Mouse (Mus musculus) heart, embryonic 15.5 days (tissue): ENCODE data around the gene Dhrs7b. TPM values are rescaled to one million over a fixed set of nuclear protein-coding genes. Genes with fewer than 3 reads are reported as not detected.
"Not testable (repeated sequence)": the region's sequence is repeated elsewhere in the genome, so short reads cannot be mapped to it uniquely, and the experiment has no call there.

Experiments used
- ATAC-seq: fragments of 200-750 bp; cut with Nextera tagmentation; replicated peaks from 2 replicates; pipeline ENCODE4 v1.8.0; 2017; ENCODE audit warnings: low read depth, moderate TSS enrichment; ENCODE audit not compliant: insufficient number of reproducible peaks, insufficient read depth, low FRiP score
- H3K27ac ChIP-seq: fragments of 300-500 bp; sonication (generic); 2 replicates; pipeline ENCODE4 v1.5.1; 2015; ENCODE audit warnings: mild to moderate bottlenecking, inconsistent platforms
- H3K27me3 ChIP-seq: fragments of 300-500 bp; sonication (generic); 2 replicates; pipeline ENCODE4 v1.6.1; 2015; ENCODE audit warnings: inconsistent platforms
- H3K36me3 ChIP-seq: fragments of 300-500 bp; sonication (generic); 2 replicates; pipeline ENCODE4 v1.6.1; 2015; ENCODE audit warnings: mild to moderate bottlenecking, inconsistent platforms
- H3K4me1 ChIP-seq: fragments of 300-500 bp; sonication (generic); replicated peaks from 2 replicates; pipeline ENCODE4 v1.6.1; 2015; ENCODE audit warnings: inconsistent platforms
- H3K4me2 ChIP-seq: fragments of 300-500 bp; sonication (generic); 2 replicates; pipeline ENCODE4 v1.6.1; 2015; ENCODE audit warnings: inconsistent platforms, mild to moderate bottlenecking, moderate library complexity
- H3K4me3 ChIP-seq: fragments of 300-500 bp; sonication (generic); 2 replicates; pipeline ENCODE4 v1.5.1; 2015; ENCODE audit warnings: mild to moderate bottlenecking, inconsistent platforms
- H3K9ac ChIP-seq: fragments of 300-500 bp; sonication (generic); 2 replicates; pipeline ENCODE4 v1.6.1; 2015; ENCODE audit warnings: mild to moderate bottlenecking, inconsistent platforms
- H3K9me3 ChIP-seq: fragments of 300-500 bp; sonication (generic); replicated peaks from 2 replicates; pipeline ENCODE4 v1.6.1; 2016; ENCODE audit warnings: inconsistent platforms
- whole genome bisulfite sequencing: fragments of 180-500 bp; shearing (Covaris S2); methylation state at CpG from one replicate; pipeline ENCODE4 v1.1.7; 2015; ENCODE audit warnings: mixed read lengths; 5-methylcytosine and 5-hydroxymethylcytosine counted together
- polyA plus RNA-seq: library from polyadenylated mRNA; unstranded; fragments of >200 nt; fragmentation: Nextera tagmentation; extraction: Ambion mirVana; gene quantifications from 2 replicates; pipeline ENCODE4 v1.2.1, GENCODE M21; 2015

Dhrs7b gene
- polyA plus RNA-seq, 1 experiment from 2014 or later: 26.8 TPM

DNA sequence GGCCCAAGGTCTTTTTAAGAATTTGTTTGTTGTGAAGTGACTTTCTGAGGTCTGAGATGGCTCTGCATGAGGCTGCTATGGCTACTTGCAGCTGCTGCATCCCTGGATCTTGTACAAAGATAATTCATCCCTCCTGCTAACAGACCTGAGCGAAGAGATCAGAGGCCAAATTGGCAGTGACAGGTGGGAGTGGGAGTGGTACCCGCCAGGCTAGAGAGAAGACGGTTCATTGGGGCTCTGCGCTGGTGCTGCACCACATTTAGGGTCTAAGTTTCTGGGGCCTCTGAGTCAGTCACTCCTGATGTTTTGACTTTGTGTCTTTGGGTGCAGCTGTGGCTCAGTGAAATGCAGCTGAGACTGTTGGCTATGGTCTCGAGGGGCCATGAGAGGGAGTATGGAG lies 13.0 kb downstream of the Dhrs7b start:
- Histone ChIP-seq H3K36me3 (peaks cover 9% of the 10 kb centered on the region; the same call in 1 of the 2 replicates), H3K9ac (no peak overlapping the region), H3K9me3 (no peaks in the 10 kb centered on the region), H3K4me3 (no peak overlapping the region), H3K27ac (no peak overlapping the region), H3K4me2 (no peak overlapping the region), H3K27me3 (no peaks in the 10 kb centered on the region), H3K4me1 (no peaks in the 10 kb centered on the region)
- WGBS: 84% methylated on average over 5 of the region's 5 CpGs
- ATAC-seq: no peak

DNA sequence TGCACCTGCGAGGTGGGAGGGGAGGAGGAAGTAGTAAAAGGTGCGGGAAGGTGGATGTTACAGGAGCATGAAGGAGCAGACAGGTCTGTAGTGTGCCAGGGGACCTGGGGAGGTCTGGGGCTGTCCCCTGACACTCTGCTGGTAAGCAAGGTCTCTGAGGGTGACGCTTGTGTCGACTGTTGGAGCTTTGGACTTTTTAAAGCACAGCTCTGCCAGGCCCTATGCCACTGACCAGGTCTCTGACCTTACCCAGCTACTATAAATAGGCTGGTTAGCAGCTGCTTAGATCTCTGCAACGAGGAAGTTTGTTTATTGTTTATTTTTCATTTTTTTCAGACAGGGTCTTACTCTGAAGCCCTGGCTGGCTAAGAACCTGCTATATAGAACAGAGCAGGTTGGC lies 15.0 kb downstream of the Dhrs7b start:
- H3K9ac ChIP-seq: no peak overlapping the region
- H3K4me1 ChIP-seq: no peaks in the 10 kb centered on the region
- no peak overlapping the region for H3K27ac ChIP-seq
- no peaks in the 10 kb centered on the region for H3K27me3 ChIP-seq
- no peak for ATAC-seq
- H3K4me2 ChIP-seq: no peak overlapping the region
- no peak overlapping the region for H3K4me3 ChIP-seq
- H3K9me3 ChIP-seq: no peaks in the 10 kb centered on the region
- 77% methylated on average over 5 of the region's 5 CpGs for WGBS
- peaks cover 13% of the 10 kb centered on the region; the same call in 1 of the 2 replicates for H3K36me3 ChIP-seq

DNA sequence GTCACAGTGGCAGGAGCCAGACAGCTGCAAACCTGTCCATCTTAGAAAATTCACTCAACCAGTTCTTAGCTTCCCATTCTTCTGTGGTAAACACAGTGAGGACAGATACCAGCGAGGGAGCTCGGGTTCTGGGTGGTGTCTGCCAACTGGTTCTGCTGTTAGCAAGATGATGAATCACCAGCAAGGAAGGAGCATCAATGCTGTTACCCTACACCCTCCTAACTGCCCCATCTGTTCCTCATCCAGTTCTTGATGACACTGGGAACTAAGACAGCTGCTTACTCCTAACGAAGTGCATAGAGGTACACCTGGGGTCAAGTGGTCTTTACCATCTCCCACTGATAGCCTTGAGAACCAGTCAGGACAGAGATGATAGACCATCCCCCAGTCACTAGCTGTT lies 26.2 kb downstream of the Dhrs7b start:
- ATAC-seq: no peak
- Histone ChIP-seq H3K27ac (no peak overlapping the region), H3K4me2 (no peak overlapping the region), H3K36me3 (peaks cover 29% of the 10 kb centered on the region), H3K27me3 (no peaks in the 10 kb centered on the region), H3K4me1 (no peaks in the 10 kb centered on the region), H3K4me3 (no peak overlapping the region), H3K9me3 (no peaks in the 10 kb centered on the region), H3K9ac (no peak overlapping the region)
- WGBS: 49% methylated on average over 3 of the region's 3 CpGs

DNA sequence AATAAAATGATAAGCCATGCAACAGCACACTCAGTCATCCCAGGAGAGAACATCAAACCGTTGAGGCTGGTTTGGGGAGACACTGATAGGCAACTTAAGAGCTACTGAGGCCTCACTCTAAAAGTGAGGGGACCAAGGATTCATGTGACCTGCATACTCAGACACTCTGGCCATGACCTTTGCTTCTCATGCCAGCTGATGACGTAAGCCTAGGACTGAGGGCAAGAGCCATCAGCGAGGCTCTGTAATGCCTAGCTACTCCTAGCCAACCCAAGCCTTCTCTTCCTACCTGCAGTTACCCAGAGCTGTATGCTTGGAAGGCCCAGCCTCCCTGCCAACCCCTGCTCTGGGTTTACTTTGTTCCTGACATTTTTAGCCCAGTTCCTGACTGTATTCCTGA lies 31.6 kb downstream of the Dhrs7b start:
- Histone ChIP-seq H3K4me1 (peaks cover 41% of the 10 kb centered on the region), H3K4me3 (no peak overlapping the region), H3K27ac (no peak overlapping the region), H3K36me3 (peaks cover 39% of the 10 kb centered on the region), H3K4me2 (no peak overlapping the region), H3K9me3 (no peaks in the 10 kb centered on the region), H3K9ac (no peak overlapping the region), H3K27me3 (no peaks in the 10 kb centered on the region)
- 72% methylated on average over 3 of the region's 3 CpGs for WGBS
- ATAC-seq: no peak

DNA sequence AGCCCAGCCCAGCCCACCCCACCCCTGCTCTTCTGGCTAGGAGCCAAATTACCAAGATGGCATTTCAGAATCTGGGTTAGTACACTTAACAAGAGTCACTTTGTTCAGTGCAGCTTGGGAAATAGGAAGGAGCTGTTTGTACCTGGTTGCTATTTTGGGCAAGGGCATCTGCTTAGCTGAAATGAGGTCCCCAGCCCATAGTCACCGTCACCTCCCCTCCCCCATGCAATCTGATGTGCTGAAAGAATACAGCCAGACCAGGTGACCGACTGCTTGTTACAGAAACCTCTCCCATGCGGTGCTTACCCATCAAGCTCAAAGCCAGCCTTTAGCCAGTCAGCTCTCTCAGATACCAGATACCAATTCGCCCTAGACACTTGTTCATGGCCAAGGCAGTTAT lies 32.8 kb downstream of the Dhrs7b start:
- peak overlapping the region; percentile 6; the same call in 1 of the 2 replicates for H3K9ac ChIP-seq
- 41% methylated on average over 4 of the region's 4 CpGs for WGBS
- no peak for ATAC-seq
- H3K9me3 ChIP-seq: no peaks in the 10 kb centered on the region
- H3K4me1 ChIP-seq: peaks cover 51% of the 10 kb centered on the region
- H3K27ac ChIP-seq: peak overlapping the region; percentile 11; the same call in 1 of the 2 replicates
- H3K4me2 ChIP-seq: no peak overlapping the region
- H3K4me3 ChIP-seq: no peak overlapping the region
- peaks cover 44% of the 10 kb centered on the region for H3K36me3 ChIP-seq
- H3K27me3 ChIP-seq: no peaks in the 10 kb centered on the region

DNA sequence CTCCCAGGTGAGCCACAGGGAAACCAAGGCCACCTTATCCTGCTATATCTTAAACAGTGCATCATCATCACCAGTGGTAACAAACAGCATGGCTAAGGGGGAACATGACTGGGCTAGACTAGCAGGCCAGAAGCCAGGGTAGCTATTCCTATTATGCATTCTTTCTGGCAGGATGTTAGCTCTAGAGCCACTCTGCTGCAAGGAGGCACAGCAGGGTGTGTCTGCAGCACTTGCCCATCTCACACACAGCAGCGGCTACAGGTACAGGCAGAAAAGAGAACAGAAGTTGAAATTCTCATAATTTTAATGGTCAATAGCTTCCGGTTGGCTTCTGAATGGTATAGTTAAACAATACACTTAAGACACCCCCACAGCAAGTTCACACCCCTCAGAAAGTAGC lies 33.7 kb downstream of the Dhrs7b start:
- H3K4me3 ChIP-seq: no peak overlapping the region
- 87% methylated on average over 2 of the region's 2 CpGs for WGBS
- H3K27ac ChIP-seq: no peak overlapping the region
- no peak overlapping the region for H3K4me2 ChIP-seq
- no peak overlapping the region for H3K9ac ChIP-seq
- H3K27me3 ChIP-seq: no peaks in the 10 kb centered on the region
- H3K9me3 ChIP-seq: no peaks in the 10 kb centered on the region
- H3K4me1 ChIP-seq: peaks cover 54% of the 10 kb centered on the region
- H3K36me3 ChIP-seq: peaks cover 41% of the 10 kb centered on the region
- ATAC-seq: no peak

DNA sequence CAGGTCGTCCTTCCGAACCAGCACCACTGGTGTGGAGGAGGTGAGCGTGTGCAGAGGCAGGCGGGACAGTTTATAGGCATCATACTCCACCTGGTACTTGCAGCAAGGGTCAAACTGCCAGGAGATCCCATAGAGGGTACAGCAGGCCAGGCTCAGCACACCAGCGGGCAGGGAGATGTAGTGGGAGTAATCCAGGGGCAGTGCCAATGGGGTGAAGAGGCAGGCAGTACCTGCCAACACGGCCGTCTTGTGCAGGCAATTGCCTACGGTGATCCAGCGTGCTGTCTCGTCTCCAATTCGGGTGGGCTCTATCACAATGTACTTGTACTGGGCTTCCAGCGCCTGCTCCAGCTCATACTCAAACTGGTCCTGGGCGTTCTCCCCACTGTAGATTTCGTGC lies 34.5 kb downstream of the Dhrs7b start:
- Histone ChIP-seq H3K4me3 (no peak overlapping the region), H3K27me3 (no peaks in the 10 kb centered on the region), H3K9me3 (no peaks in the 10 kb centered on the region), H3K4me1 (peaks cover 62% of the 10 kb centered on the region), H3K36me3 (peaks cover 41% of the 10 kb centered on the region), H3K27ac (no peak overlapping the region), H3K4me2 (no peak overlapping the region), H3K9ac (no peak overlapping the region)
- no peak for ATAC-seq
- 77% methylated on average over 14 of the region's 14 CpGs for WGBS

DNA sequence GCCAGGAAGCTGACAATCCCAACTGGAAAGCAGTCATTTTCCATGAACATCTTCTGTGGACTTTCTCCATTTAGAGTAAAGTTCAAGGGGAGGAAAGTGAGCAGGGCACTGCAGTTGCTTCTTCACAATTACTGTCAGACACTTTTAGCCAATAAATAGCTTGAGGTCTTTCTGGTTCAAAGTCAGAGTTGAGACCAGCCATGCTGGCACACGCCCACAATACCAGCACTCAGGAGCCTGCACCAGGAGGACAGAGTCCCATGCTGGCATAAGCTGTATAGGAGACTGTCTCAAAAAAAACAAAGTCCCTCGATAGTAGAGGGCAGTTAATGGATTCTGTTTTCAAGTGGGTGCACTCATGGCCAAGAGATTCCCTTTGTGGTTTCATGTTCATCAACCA lies 35.6 kb downstream of the Dhrs7b start:
- ATAC-seq: no peak
- H3K27me3 ChIP-seq: no peaks in the 10 kb centered on the region
- no peak overlapping the region for H3K9ac ChIP-seq
- no peak overlapping the region for H3K27ac ChIP-seq
- peaks cover 41% of the 10 kb centered on the region for H3K36me3 ChIP-seq
- no peak overlapping the region for H3K4me2 ChIP-seq
- WGBS: 48% methylated on average over 2 of the region's 2 CpGs
- peaks cover 68% of the 10 kb centered on the region for H3K4me1 ChIP-seq
- H3K9me3 ChIP-seq: no peaks in the 10 kb centered on the region
- H3K4me3 ChIP-seq: no peak overlapping the region

DNA sequence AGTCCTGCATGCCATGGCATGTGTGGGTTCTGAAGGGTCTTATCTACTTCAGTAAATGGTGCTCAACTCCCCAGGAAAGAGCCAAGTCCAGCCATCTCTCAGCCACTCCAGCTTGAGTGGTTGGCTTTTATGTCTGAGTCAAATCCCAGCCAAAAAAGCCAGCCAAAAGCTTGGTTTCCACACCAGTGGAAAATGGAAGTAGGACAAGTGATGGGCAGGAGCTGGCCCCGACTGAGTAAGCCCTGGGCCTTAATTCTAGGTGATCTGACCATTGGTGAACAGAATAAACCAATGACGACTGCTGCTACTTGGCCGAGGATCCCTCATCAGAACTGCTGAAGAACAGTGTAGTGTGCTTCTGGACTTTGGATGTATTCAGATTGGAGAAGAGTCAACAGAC lies 37.0 kb downstream of the Dhrs7b start:
- no peak overlapping the region for H3K9ac ChIP-seq
- H3K36me3 ChIP-seq: peaks cover 29% of the 10 kb centered on the region
- H3K27ac ChIP-seq: 0 out of 2 replicates have a peak overlapping the region, but pooled peaks have one; percentile 9
- H3K27me3 ChIP-seq: no peaks in the 10 kb centered on the region
- 77% methylated on average over 3 of the region's 3 CpGs for WGBS
- H3K4me2 ChIP-seq: no peak overlapping the region
- no peak overlapping the region for H3K4me3 ChIP-seq
- H3K9me3 ChIP-seq: no peaks in the 10 kb centered on the region
- ATAC-seq: no peak
- peaks cover 79% of the 10 kb centered on the region for H3K4me1 ChIP-seq

DNA sequence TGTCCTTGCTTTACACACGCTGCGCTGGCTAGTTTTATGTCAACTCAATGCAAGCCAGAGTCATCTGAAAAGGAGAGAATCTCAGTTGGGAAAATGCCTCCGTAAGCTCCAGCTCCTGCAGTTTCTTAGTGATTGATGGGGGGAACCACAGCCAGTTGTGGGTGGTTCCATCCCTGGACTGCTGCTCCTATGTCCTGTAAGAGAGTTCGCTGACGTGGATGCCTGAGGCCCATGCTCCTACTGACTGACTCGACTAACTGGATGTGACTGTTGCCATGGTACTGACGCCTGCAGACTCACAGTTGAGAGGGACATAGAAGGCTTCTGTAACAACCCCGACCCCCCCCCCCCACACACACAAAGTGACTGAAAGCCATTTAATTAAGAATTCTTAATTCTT lies 37.5 kb downstream of the Dhrs7b start:
- peaks cover 24% of the 10 kb centered on the region for H3K36me3 ChIP-seq
- H3K27me3 ChIP-seq: no peaks in the 10 kb centered on the region
- ATAC-seq: no peak
- WGBS: 73% methylated on average over 8 of the region's 8 CpGs
- H3K4me1 ChIP-seq: peaks cover 82% of the 10 kb centered on the region
- H3K9ac ChIP-seq: no peak overlapping the region
- H3K9me3 ChIP-seq: no peaks in the 10 kb centered on the region
- no peak overlapping the region for H3K4me3 ChIP-seq
- H3K4me2 ChIP-seq: no peak overlapping the region
- no peak overlapping the region for H3K27ac ChIP-seq

DNA sequence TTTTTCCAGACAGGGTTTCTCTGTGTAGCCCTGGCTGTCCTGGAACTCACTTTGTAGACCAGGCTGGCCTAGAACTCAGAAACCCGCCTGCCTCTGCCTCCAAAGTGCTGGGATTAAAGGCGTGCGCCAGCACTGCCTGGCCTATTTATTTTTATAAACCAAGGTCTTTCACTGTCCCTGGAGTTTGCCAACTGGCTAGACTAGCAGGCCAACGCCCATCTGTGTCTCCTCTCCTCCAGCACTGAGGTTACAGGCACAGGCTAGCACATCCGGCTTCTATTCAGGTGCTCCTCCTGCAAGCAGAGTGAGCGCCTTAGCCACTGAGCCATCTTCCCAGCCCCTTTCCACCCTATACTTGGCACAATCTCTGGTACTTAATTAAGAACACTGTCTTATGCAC lies 39.0 kb downstream of the Dhrs7b start:
- not testable (repeated sequence) for H3K4me3 ChIP-seq, H3K4me2 ChIP-seq, H3K27me3 ChIP-seq, ATAC-seq, H3K9ac ChIP-seq, H3K9me3 ChIP-seq, H3K27ac ChIP-seq
- peaks cover 79% of the 10 kb centered on the region for H3K4me1 ChIP-seq
- H3K36me3 ChIP-seq: peaks cover 12% of the 10 kb centered on the region
- WGBS: 92% methylated on average over 6 of the region's 6 CpGs

DNA sequence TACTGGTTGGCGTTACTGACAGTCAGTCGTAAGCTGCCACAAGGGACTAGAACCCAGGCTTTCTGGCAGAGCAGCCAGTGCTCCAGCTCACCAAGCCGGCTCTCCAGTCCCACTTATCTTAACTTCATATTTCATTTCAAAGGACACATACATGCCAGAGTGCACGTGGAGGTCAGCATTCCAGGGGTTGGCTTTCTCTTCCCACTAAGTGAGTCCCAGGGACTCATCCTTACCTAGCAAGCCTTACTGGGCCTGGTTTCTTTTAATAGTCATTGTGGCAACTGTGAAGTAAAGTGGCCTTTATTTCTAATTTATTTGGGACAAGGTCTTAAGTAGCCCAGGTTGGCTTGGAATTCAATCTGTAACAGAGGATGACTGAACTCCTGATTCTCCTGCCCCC lies 41.0 kb downstream of the Dhrs7b start:
- Histone ChIP-seq H3K27ac (0 out of 2 replicates have a peak overlapping the region, but pooled peaks have one; percentile 33), H3K4me2 (no peak overlapping the region), H3K4me3 (no peak overlapping the region), H3K36me3 (peaks cover 6% of the 10 kb centered on the region; the same call in 1 of the 2 replicates), H3K4me1 (peaks cover 83% of the 10 kb centered on the region), H3K9me3 (no peaks in the 10 kb centered on the region), H3K27me3 (no peaks in the 10 kb centered on the region), H3K9ac (no peak overlapping the region)
- 30% methylated on average over 4 of the region's 4 CpGs for WGBS
- no peak for ATAC-seq
